Mouse (Mus musculus): ENCODE measurements around the gene Rps6ka2.
"Not testable (repeated sequence)": the region's sequence is repeated elsewhere in the genome, so short reads cannot be mapped to it uniquely, and the experiment has no call there.

- TF ChIP-seq TAL1, GATA1 (IDR thresholded peaks at IDR 0.05; ENCODE audit: low read length): not testable (repeated sequence)
These were observed 154.4 kb downstream of the Rps6ka2 start, which contains the start of gene Tcp10a for GRCm38 (mm10) chr17:7324346-7324745.

All from erythroblast, embryonic 14.5 days (primary cell).